Mouse (Mus musculus) adrenal gland, adult 18-20 months (tissue): Measurements from ENCODE around the gene Cdh6. TPM values are rescaled to one million over a fixed set of nuclear protein-coding genes. Genes with fewer than 3 reads are reported as not detected.

ENCODE experiments used
- DNase-seq, 2 experiments: peaks; one replicate each; pipeline ENCODE4 v3.0.0; 2021 to 2022; ENCODE audit warnings: low spot score in 2 of 2
- total RNA-seq, 2 experiments: library from RNA; stranded (reverse); gene quantifications; 1 replicate in 1 of 2; 2 replicates in 1 of 2; pipeline ENCODE4 v1.2.3; 2021

Cdh6 gene
- total RNA-seq, 2 experiments from 2014 or later, result 10.9 to 16.4 TPM

GRCm38 (mm10) chr15:13067429-13068212 lies 105.9 kb downstream of the Cdh6 start:
- DNase-seq, result no peak

GRCm38 (mm10) chr15:13066765-13067164 lies 106.7 kb downstream of the Cdh6 start:
- DNase-seq, result no peak

- DNase-seq, result no peak
Measured at GRCm38 (mm10) chr15:13063633-13064032, 109.8 kb downstream of the Cdh6 start.

- no peak for DNase-seq
Measured at GRCm38 (mm10) chr15:13057728-13058127, 115.7 kb downstream of the Cdh6 start.

- DNase-seq, result no peak
Measured at GRCm38 (mm10) chr15:13057302-13057701, 116.2 kb downstream of the Cdh6 start.

- no peak for DNase-seq
Measured at GRCm38 (mm10) chr15:13047910-13048309, 125.6 kb downstream of the Cdh6 start.

GRCm38 (mm10) chr15:13034436-13034835 lies 139.0 kb downstream of the Cdh6 start:
- DNase-seq, result no peak

GRCm38 (mm10) chr15:13030641-13031040 lies 142.8 kb downstream of the Cdh6 start:
- no peak for DNase-seq

- DNase-seq, result no peak
Measured at GRCm38 (mm10) chr15:13027513-13027912, 146.0 kb downstream of the Cdh6 start.

- DNase-seq, result no peak
Measured at GRCm38 (mm10) chr15:13016756-13017357, 156.6 kb downstream of the Cdh6 start.

- no peak for DNase-seq
Measured at GRCm38 (mm10) chr15:13008803-13009202, 164.7 kb downstream of the Cdh6 start.

GRCm38 (mm10) chr15:13005934-13006333 lies 167.5 kb downstream of the Cdh6 start:
- no peak for DNase-seq

- DNase-seq, result no peak
Measured at GRCm38 (mm10) chr15:13001549-13001948, 171.9 kb downstream of the Cdh6 start.

- no peak for DNase-seq
Measured at GRCm38 (mm10) chr15:12994563-12995359, 178.7 kb downstream of the Cdh6 start.
